Mouse (Mus musculus) ES-CJ7 (cell line): ENCODE results near the gene Mctp2.
A peak's percentile ranks its signal among the peaks of the same experiment; 100 is the strongest.

Source experiments
- DNase-seq: peaks from one replicate; pipeline ENCODE4 v3.0.0; 2011; ENCODE audit warnings: low read depth, low spot score

Mctp2 gene

DNA sequence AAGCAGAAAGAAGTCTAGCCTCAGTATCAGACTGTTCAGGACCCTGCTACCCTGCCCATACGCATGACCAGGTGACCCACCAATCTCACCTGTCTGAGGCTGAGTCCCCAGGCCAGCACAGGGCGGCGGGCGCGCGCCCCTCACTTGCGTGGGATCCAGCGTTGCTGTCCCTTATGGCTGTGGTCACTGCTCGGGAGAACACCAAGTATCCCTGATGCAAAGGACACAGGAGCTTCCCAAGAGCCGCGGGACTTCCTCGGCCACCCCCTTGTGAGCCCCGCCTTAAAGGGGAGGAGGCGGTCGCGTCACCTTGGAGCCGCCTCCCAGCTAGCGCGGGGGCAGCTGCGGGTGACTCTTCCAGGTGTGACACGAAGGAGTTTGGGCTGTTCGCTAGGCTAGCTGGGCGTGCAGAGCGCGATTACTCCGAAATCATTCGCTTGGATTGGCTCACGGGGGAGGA is at the start of gene Mctp2:
Gene Mctp2, minus strand, starts transcription at position 227 of the 460 bp plus-strand sequence.
- peak; percentile 77 for DNase-seq

DNA sequence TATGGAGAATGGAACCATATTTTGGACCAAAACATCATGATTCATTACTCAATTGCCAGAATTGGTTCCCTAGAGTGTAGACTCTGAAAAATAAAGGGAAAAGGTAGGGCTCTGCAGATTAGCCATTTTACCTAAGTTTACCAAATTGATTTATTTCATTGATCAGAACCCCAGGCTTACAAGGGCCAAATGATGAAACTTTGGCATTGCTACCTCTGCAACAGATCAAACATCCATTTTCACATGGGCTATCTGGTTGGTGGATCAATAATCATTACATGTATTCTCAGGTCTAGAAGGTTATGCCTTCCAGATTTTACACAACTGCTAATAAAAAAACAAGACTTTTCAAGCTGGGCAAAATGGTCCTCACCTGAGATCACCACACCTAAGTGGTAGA is 39.5 kb upstream of the Mctp2 start:
- no peak for DNase-seq

DNA sequence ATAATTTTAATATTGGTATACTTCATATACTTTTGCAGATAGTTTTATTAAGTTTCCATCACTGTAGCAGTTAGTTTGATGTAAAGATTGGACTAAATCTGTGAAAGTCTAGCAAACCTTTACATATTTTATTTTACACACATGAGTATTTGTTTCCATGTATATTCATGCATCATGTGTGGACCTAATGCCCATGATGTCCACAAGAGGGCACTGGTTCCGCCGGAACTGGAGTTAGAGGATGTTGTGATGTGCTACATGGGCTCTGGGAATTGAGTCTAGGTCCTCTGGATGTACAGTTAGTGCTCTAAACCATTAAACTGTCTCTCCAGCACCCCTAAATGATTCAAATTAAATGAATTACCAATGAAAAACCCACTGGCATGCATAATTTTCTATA is 37.3 kb upstream of the Mctp2 start:
- DNase-seq = peak; percentile 52

DNA sequence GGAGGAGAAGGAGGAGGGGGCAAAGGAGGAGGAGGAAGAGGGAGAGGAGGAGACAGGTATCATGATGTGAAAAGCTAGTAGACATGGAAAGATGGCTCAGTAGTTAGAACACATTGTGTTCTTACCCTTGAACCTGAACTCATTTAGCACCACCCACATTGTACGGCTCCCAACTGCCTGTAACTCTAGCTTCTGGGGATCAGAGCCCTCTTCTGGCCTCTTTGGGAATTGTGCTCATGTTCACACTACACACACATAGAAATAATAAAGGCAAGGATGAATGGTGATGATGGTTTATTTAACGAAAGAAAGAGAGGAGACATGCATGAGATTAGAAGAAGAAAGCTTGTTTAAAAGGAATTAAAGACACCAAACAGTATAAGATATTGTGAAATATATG is 36.4 kb upstream of the Mctp2 start:
- peak; percentile 65 for DNase-seq

DNA sequence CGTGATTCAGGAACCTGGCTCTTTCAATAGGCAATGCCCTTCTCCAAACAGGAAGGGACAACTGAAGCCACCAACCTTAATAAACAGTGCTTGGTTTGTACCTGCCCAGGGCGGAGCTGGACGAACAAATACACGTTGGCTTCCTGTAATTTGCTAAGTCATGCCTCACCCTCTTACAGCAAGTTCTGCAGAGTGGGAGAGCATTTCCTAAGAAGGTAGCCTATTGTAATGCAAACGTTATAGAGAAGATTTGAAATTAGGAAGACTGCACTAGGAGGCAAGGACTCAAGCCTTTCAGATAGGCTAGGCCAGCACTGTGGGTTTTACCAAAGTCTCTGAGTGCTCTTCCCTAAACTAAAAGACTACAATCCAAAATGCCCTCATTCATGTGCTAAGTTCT is 19.6 kb upstream of the Mctp2 start:
- DNase-seq = peak; percentile 81

DNA sequence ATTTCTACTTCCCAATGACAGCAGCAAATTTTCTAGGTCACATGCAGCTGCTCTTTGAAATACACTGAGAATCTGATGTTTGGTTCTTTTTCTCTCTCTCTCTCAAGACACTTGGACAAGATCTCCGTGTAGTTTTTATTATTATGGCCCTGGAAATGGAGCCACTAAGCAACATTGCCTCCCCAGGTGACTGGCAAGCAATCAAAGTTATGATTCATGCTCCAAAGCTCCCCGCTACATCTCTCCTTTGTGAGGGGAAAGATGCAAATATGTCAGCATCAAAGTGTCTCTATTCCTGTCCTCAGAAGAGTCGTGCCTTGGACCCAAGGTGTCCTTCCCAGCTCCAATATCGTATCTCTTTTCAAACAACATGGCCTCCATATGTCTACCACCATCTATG is 14.5 kb upstream of the Mctp2 start:
- DNase-seq = no peak

DNA sequence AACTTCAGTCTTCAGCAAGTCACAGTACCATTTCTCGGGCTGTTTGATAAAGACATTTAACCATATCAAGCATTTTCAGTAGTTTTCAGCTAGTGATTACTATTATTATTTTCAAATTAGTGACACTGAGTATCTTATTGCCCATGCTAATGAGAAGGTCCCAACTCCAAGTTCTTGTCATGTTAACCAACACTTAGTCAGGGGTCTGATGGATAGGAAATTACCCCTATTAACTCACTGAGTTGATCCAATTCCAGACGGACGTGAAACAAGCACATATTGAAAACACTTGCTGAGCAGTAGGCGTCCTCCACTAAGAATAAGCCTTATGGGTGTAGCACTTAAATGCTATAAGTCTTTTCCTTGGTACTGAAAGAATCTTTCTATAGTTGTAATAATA is 14.0 kb upstream of the Mctp2 start:
- no peak for DNase-seq

DNA sequence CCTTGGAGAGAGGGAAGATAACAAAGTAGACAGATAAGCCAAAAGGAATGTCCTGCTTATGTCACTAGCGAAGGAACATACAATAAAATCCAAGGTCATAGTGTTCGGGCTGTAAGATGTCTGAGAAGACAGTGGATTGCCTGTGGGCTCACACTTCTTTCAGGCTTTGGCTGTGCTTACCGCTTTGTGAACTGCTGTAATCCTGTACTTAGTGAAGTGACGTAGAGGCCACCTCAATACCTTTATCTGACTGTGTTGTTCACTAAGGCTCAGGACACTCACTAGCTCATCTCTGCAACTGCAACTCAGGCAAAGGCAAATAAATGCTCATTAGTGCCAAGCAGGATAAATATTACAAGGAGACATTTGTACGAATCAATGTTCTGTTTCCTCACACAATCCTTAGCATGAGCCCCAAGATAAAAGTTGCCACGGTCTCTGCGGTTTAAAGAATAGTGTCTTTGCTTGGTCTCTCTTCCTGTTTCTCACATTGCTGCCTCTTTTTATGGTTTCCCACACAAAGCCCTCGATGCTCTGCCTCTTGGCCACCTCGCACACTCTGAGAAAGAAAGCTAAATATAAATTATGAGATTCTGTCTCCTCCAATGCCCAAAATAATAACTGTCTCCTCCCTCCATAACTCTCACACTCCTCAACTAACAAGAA is 8.1 kb upstream of the Mctp2 start:
- no peak for DNase-seq

DNA sequence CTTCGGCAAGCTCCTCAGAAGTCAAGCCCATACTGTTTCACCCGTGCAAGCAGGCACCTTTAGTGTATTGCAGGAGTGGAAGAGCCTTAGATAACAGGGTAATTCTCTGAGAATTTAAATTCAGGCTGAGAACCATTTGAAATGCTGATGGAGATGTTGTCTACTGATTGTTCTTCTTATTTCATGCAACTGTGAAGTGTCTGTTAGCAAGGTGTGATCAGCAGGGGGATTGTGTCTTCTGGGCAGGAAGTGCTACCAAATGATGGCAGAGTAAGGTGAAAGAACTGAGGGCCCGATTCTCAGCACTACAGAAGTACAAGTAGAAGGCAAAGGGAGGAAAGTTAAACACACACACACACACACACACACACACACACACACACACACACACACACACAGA is 7.5 kb upstream of the Mctp2 start:
- peak; percentile 20 for DNase-seq

DNA sequence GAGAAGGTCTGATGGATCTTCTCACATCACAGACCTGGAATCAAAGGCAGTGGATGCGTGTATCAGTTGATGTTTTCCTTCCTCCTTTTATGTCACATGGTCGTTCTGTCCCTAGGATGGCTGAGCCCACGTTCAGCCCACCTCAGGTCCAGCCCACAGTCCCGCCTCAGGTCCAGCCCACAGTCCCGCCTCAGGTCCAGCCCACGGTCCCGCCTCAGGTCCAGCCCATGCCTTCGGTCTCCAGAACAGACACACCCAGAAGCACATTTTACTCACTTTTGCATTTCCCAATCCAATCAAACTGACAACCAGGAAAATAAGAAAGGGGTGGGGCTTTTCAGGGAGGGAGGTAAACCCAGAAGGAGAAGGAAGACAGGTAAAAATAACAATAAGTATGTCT is 5.2 kb upstream of the Mctp2 start:
- DNase-seq = no peak

DNA sequence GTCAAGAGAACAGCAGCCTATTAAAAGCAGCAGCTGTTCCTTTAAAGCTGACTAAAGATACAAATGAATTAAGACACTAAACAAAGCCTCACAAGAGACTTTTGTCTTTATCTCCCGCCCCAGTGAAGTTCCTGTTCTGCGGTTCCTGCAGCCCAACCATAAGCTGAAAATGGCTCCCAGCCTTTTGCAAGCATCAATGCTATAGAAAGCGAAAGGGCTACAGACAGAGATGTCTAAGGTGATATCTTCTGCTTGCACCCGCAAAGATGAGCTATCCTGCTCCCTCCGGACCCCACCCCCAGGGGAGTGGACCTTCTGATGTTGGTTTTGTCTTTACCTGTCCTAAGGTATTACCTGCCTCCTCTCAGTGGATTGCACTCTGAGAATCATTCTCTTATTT is 1.7 kb upstream of the Mctp2 start:
- DNase-seq = no peak

DNA sequence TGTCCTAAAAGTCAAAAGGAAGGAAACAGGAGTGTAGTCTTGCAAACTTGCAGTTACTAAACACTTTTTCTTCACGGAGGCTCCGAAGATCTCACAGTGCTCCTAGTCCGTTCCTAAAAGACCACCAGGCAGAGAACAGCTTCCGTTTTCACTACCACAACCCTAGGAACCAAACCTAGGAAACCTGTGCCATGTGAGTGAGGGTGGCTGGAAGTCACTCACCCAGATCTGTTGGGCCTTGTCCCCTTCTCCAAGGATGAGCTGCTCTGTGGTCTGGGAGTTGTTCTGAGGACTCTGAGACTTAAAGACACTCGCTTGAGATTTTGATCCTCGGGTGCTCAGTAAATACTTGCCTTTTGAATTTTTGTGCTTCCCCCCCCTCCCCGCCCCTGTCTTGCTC is 439 bp upstream of the Mctp2 start:
- no peak for DNase-seq

DNA sequence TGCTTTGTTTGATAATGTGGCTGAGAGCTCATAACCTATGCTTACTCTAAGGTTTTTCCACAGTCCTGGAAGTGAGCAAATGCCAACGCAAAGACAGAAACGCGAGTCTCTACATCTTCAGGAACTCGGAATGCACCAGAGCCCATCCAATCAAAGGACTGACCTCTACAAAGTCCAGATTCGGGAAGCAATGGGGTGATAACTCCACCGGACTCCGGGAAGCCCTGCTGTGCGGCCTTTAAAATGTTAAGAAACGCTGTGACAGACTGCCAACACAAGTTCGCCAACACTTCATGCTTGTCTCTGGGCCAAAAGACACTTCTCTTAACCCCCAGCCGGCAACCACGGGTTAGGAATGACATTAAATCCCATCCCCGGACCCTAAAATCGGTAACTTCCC is 437 bp downstream of the Mctp2 start:
- DNase-seq = peak; percentile 13

DNA sequence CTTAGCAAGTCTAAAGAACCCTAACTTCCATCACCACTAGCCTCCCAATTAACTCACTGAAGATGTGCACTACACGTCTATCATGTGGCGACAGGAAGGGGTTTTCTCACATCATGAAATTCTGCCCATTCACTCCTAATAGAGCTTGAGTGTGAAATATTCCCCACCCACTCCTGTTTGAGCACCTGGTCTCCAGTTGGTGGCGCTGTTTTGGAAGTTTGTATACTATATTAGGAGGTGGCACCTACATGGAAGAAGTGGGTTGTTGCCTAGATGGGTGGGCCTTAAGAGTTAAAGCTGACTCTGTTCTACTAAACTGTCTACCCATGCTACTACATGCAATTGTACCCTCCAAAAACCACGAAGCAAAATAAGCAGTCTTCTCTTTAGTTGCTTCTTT is 4.7 kb downstream of the Mctp2 start:
- DNase-seq = peak; percentile 36

DNA sequence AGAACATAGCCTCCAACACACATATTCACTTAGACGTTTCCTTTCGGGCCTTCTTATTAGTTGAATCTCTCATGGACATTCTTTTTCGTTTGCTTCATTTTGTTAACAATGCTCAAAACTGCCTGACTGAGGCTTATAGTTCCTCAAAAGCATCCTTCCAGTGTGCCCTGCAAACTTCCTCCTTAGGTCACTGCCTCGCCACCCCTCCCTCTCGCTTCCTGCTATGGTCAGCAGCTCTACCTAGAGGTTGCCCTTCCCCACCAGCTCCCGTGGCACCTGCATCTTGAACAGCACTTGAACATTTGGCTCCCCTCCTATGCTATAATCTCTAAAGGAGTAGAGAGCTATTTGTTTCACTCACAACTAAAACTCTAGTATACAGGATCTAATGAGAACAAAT is 6.7 kb downstream of the Mctp2 start:
- DNase-seq = no peak

DNA sequence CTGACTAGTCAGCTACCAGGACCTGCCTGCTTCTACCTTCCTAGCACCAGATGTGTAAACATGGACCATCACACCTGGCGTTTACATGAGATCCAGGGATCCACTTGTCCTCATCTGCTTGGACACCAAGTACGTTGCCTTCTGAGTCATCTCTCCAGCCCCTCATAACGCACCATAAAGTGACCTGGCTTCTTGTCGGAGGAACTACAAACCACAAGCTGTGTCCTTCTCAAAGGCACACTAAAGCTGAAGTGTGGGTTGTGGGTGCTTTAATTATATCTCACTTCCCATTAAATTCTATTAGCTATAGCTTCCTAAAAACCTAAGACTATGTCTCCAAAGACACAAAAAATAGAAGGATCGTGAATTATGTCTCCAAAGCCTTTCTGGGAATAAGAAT is 9.4 kb downstream of the Mctp2 start:
- DNase-seq = no peak

DNA sequence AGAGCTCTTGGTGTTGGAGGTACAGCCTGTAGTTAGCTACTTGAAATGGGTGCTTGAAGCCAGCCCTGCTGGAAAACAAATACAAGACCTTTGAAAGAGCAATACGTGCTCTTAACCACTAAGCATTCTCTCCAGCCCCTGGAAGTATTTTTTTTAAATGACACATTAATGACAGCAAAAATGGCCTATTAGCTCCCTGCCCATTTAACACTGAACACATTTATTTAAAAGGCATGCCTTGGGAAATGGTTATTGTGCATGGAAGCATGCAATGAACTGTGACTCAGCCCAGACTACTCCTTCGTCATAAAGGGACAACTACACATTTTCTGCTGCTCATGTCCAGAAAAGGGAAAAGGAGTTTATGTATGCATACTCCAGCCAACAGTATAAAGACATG is 10.2 kb downstream of the Mctp2 start:
- no peak for DNase-seq

DNA sequence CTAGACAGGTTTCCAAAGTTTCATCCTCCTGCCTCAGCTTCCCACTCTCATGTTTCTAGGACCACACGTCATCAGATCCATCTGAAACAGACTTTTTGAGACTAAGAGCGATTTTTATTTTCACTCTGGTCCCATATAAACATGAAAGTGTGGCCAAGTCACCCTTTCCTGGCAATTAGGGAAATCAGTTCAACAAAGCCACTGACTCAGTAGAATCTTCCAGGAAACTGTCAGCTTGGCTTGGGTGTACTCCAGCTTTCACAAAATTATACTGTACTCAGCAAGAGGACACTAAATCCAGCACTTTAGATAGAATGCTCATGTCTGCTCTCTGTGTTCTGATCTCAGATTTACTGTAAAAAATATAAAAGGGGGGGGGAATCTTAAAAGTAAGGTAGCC is 11.5 kb downstream of the Mctp2 start:
- no peak for DNase-seq

DNA sequence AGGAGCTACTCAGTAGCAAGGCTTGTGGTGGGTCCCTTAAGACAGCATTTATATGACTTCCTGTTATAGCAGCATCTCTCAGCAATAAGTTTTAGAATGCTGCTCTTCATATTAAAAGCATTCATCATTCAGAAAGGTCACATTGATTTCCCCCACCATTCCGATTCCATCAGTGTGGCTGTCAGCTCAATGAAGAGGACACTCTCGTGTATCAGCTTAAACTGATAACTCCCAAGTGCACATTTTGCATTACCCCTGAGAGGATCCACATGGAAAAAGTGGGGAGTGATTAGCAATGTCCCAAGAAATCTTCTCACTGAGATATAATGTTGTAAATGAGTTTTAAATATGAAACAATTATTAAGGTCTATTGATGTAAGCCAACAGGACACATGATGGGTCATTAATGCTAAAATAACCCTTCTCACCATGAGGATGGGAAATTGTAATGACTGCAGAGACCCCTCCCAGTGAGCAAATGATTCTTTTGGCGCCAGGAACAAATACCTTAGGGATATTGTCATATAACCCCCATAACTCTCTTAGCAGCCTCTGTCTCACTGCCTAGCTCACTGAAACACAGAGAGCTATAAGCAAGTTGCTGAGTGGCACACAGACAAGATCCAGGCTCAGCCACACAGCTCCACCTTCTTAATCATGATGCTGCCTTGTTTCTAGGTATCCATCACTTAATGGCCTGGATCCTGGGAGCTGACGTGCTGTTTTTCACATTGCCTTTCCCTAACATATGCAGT is 12.4 kb downstream of the Mctp2 start:
- no peak for DNase-seq

DNA sequence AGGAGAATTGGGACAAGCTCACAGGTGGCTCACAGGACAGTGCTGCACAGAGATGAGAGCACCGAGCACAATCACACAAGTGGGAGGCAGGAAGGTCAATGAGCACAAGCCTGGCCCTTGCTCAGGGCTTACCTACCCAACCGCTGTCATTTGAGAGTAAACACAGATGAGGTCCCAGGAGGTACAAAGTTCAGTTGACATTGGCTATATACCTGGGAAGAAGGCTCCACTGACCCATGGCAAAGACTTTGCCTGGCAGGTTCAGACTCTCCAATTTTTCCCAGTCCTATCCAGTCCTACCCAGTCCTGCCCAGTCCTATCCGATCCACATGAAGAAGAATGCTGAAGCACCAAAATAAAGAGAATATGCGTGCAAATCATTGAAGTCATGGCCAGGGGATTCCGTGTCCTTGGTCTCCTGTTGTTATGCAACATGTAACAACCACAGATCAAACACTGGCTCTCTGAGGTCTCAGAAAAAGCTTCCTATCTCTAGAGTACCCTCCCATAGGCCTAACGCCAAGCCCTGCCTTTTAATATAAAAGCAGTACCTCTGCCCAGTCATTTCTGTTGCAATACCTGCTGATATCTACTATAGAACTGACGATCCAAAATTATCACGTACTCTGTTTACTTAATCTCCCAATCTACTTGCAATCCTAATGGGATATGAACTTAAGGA is 14.0 kb downstream of the Mctp2 start:
- DNase-seq = no peak

DNA sequence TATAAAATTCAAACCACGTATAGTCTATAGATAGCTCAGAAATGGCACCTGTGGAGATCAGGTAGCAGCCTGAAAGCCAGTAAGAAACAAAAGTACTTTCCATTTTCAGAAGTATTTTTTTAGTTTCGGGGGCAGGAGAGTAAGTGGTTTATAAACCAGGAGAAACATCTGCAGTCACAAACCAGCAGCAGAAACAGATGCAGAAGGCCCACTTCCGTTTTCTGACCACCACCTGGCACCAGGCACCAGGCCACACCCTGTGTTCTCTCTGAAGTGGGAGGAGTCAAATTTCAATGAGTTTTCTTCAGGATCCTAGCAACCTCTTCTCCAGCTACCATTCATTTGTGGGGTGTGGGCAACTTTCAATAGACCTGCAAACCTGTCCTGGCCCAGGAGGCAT is 25.7 kb downstream of the Mctp2 start:
- no peak for DNase-seq

DNA sequence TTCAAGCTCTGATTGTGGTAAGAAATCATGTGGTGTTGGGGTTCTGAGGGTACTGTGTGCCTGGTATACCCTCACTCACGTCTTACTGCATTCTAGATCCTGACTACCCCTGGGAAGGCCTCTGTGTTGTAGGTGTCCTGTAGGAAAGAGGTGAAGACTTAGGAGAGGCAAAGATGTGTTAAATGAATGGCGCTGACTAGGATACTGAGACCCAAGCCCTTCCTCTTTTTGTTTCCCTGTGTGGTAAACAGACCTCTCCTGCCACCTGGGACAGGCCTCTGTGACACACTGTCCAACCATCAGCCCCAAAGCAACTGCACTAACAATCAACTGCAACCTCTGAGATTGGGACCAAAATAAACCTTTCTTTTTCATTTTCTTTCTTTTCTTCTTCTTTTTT is 28.0 kb downstream of the Mctp2 start:
- DNase-seq = no peak

DNA sequence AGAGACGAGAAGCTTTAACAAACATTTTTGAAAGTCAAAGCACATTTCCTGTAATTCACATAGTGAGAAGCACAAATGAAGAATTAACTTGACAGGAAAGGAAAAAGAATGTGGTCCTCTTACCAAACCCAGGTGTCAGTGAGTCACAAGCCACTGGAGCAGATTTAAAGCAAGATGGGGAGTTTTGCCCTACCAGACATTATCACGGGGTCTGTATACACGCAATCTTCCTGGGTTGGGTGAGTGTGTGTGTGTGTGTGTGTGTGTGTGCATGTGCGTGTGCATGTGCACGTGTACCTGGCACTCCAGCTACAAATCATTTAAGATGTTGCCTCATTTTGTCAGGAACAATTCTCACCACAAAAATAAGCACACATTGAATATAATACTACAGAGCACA is 30.9 kb downstream of the Mctp2 start:
- DNase-seq = no peak
